7 mouse cellular contexts compared by ENCODE assay signal in genomic region chr8:72320803-72321583, GRCm38 (mm10). TPM values are rescaled to one million over a fixed set of nuclear protein-coding genes. Genes with fewer than 3 reads are reported as not detected.
DNase-seq lines count a peak whose midpoint lies in the region; ATAC-seq lines count a peak whose summit lies in the region.

No protein-coding gene starts in this region.

- intact Hi-C loops in left cerebral cortex, postnatal 14 days (cut with DNase I): no loop called here

- H3K9ac ChIP-seq in neural tube, embryonic 11.5 days (ENCODE audit: low read length): no peak overlapping the region
- H3K9ac ChIP-seq in heart, embryonic 15.5 days: peak overlapping the region; percentile 71
- H3K9ac ChIP-seq in liver, embryonic 11.5 days (ENCODE audit: low read depth, low read length): no peak overlapping the region
- H3K9ac ChIP-seq in stomach, embryonic 14.5 days (replicated peaks; ENCODE audit: low read depth, low read length): no peak overlapping the region

- peaks cover 8% of the 10 kb centered on the region for H3K4me1 ChIP-seq in neural tube, embryonic 11.5 days (ENCODE audit: control insufficient read depth, insufficient read depth, low read length)
- H3K4me1 ChIP-seq in heart, embryonic 15.5 days (replicated peaks): peaks cover 42% of the 10 kb centered on the region
- peaks cover 8% of the 10 kb centered on the region for H3K4me1 ChIP-seq in liver, embryonic 11.5 days (replicated peaks; ENCODE audit: control insufficient read depth, insufficient read depth, low read length)
- H3K4me1 ChIP-seq in stomach, embryonic 14.5 days (ENCODE audit: control insufficient read depth, insufficient read depth, low read length): no peaks in the 10 kb centered on the region

- H3K27me3 ChIP-seq in neural tube, embryonic 11.5 days (ENCODE audit: control insufficient read depth, insufficient read depth, low read length): peaks cover 29% of the 10 kb centered on the region
- no peaks in the 10 kb centered on the region for H3K27me3 ChIP-seq in heart, embryonic 15.5 days
- peaks cover 35% of the 10 kb centered on the region for H3K27me3 ChIP-seq in liver, embryonic 11.5 days (replicated peaks; ENCODE audit: control insufficient read depth, insufficient read depth, low read length)
- H3K27me3 ChIP-seq in stomach, embryonic 14.5 days (ENCODE audit: control insufficient read depth, insufficient read depth, low read length): peaks cover 22% of the 10 kb centered on the region

- 0 out of 2 replicates have a peak overlapping the region, but pooled peaks have one; percentile 2 for H3K4me2 ChIP-seq in neural tube, embryonic 11.5 days (ENCODE audit: low read depth)
- peak overlapping the region; percentile 94 for H3K4me2 ChIP-seq in heart, embryonic 15.5 days
- H3K4me2 ChIP-seq in liver, embryonic 11.5 days: peak overlapping the region; percentile 99
- H3K4me2 ChIP-seq in stomach, embryonic 14.5 days (replicated peaks; ENCODE audit: low read depth, low read length): peak overlapping the region; percentile 83; the same call in 1 of the 2 replicates

- H3K27ac ChIP-seq in neural tube, embryonic 11.5 days (ENCODE audit: low read depth, low read length): no peak overlapping the region
- H3K27ac ChIP-seq in heart, embryonic 15.5 days: no peak overlapping the region; the same call in 1 of the 2 replicates
- no peak overlapping the region for H3K27ac ChIP-seq in liver, embryonic 11.5 days (ENCODE audit: low read depth, low read length)
- H3K27ac ChIP-seq in stomach, embryonic 14.5 days (ENCODE audit: low read length): no peak overlapping the region

- no peaks in the 10 kb centered on the region for H3K36me3 ChIP-seq in neural tube, embryonic 11.5 days (ENCODE audit: control insufficient read depth, insufficient read depth, low read length)
- no peaks in the 10 kb centered on the region for H3K36me3 ChIP-seq in heart, embryonic 15.5 days
- no peaks in the 10 kb centered on the region for H3K36me3 ChIP-seq in liver, embryonic 11.5 days (ENCODE audit: control insufficient read depth, insufficient read depth, low read length)
- no peaks in the 10 kb centered on the region for H3K36me3 ChIP-seq in stomach, embryonic 14.5 days (ENCODE audit: control insufficient read depth, insufficient read depth, low read length)

- no peak overlapping the region for H3K4me3 ChIP-seq in neural tube, embryonic 11.5 days (ENCODE audit: low read depth, low read length)
- H3K4me3 ChIP-seq in heart, embryonic 15.5 days: peak overlapping the region; percentile 71
- peak overlapping the region; percentile 64 for H3K4me3 ChIP-seq in liver, embryonic 11.5 days (ENCODE audit: low read depth, low read length)
- H3K4me3 ChIP-seq in stomach, embryonic 14.5 days (ENCODE audit: low read depth, low read length): peak overlapping the region; percentile 39; the same call in 1 of the 2 replicates

- ATAC-seq in neural tube, embryonic 11.5 days (ENCODE audit: insufficient read depth, low FRiP score, low TSS enrichment): no peak
- ATAC-seq in heart, embryonic 15.5 days (replicated peaks; ENCODE audit: insufficient number of reproducible peaks, insufficient read depth, low FRiP score, low read depth): no peak
- no peak for ATAC-seq in liver, embryonic 11.5 days (replicated peaks; ENCODE audit: low FRiP score)
- ATAC-seq in stomach, embryonic 14.5 days (ENCODE audit: insufficient number of reproducible peaks, insufficient read depth, low FRiP score, low read depth): no peak

- no peak for DNase-seq in neural tube, embryonic 11.5 days (ENCODE audit: low spot score)
- DNase-seq in neural tube, embryonic 10.5 days (ENCODE audit: extremely low spot score, low spot score): no peak
- DNase-seq in liver, embryonic 11.5 days (ENCODE audit: low spot score): no peak
- no peak for DNase-seq in adipocyte (ENCODE audit: low spot score)
- no peak for DNase-seq in left cerebral cortex, postnatal 14 days (ENCODE audit: low spot score in 2 of 2)

- WGBS in neural tube, embryonic 11.5 days: 57% methylated on average over 25 of the region's 25 CpGs
- 50% methylated on average over 25 of the region's 25 CpGs for WGBS in heart, embryonic 15.5 days
- 59% methylated on average over 25 of the region's 25 CpGs for WGBS in liver, embryonic 11.5 days
- 55% methylated on average over 25 of the region's 25 CpGs for WGBS in stomach, embryonic 14.5 days

- no peaks in the 10 kb centered on the region for H3K9me3 ChIP-seq in neural tube, embryonic 11.5 days (ENCODE audit: control insufficient read depth, low read length)
- H3K9me3 ChIP-seq in heart, embryonic 15.5 days (replicated peaks): no peaks in the 10 kb centered on the region
- no peaks in the 10 kb centered on the region for H3K9me3 ChIP-seq in liver, embryonic 11.5 days (ENCODE audit: control insufficient read depth, low read length)
- no peaks in the 10 kb centered on the region for H3K9me3 ChIP-seq in stomach, embryonic 14.5 days (ENCODE audit: control insufficient read depth, low read depth, low read length)

RNA-seq across cellular contexts. Expression of gene Klf2, which starts 2.2 kb away (rescaled TPM):
- polyA plus RNA-seq in neural tube, embryonic 11.5 days (2014; fragmentation: Nextera tagmentation; extraction: Ambion mirVana): 6.0 and 6.2 TPM in 2 replicates
- polyA plus RNA-seq in heart, embryonic 15.5 days (2015; fragmentation: Nextera tagmentation; extraction: Ambion mirVana): 18.5 and 19.5 TPM in 2 replicates
- 5.3 and 5.5 TPM in 2 replicates for polyA plus RNA-seq in liver, embryonic 11.5 days (2014; fragmentation: Nextera tagmentation; extraction: Ambion mirVana)
- polyA plus RNA-seq in stomach, embryonic 14.5 days (2014; fragmentation: Nextera tagmentation; extraction: Ambion mirVana): 6.4 and 6.6 TPM in 2 replicates
- total RNA-seq in left cerebral cortex, postnatal 14 days (2021): 10 to 100 TPM; 16.6 to 21.2 TPM

RNA-seq across cellular contexts. Expression of gene Gm10282, which starts 15.9 kb away (rescaled TPM):
- 35.7 and 38.2 TPM in 2 replicates for polyA plus RNA-seq in neural tube, embryonic 11.5 days (2014; fragmentation: Nextera tagmentation; extraction: Ambion mirVana)
- 14.8 and 15.9 TPM in 2 replicates for polyA plus RNA-seq in heart, embryonic 15.5 days (2015; fragmentation: Nextera tagmentation; extraction: Ambion mirVana)
- 20.8 TPM in 2 replicates for polyA plus RNA-seq in liver, embryonic 11.5 days (2014; fragmentation: Nextera tagmentation; extraction: Ambion mirVana)
- polyA plus RNA-seq in stomach, embryonic 14.5 days (2014; fragmentation: Nextera tagmentation; extraction: Ambion mirVana): 27.2 and 32.7 TPM in 2 replicates
- 1 to 10 TPM; 5.1 to 8.7 TPM for total RNA-seq in left cerebral cortex, postnatal 14 days (2021)

Comparison
In these comparisons a context has a peak if more than half of its experiments do, and no peak if none do; other contexts are left out.
1. H3K4me2 ChIP-seq: peak in every context shown above with its lines; median percentile 99 in liver, embryonic 11.5 days; 94 in heart, embryonic 15.5 days; 83 in stomach, embryonic 14.5 days; 2 in neural tube, embryonic 11.5 days.